Mouse (Mus musculus) stomach, postnatal 0 days (tissue): ENCODE results near the gene Zbtb20.

ENCODE experiments used
- CTCF ChIP-seq: IDR thresholded peaks from 2 replicates; pipeline ENCODE4 v1.5.1; 2016; ENCODE audit warnings: antibody characterized with exemption, low read depth, mild to moderate bottlenecking, moderate library complexity
- EP300 ChIP-seq: optimal IDR thresholded peaks from 2 replicates; pipeline ENCODE3; 2016; ENCODE audit warnings: antibody characterized with exemption

DNA sequence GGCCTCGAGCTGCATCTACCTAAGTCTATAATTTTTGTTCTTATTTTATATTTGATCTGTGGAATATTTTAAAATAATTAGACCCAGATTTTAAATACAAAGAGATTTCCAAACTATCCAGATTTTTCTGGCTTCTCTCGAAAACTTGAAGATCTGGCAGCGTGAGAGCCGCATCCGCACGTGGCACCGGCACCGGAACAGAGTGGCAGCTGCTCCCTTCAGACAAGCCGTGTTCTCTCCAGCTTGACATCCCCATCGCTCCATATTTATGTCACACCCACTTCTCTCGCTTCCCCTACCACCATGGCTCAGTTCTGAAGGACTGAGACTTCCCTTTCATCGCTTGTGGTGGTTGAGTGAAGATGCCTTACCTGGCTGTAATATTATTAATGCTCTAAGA lies 614.3 kb downstream of the Zbtb20 start:
- TF ChIP-seq EP300: no peak
- no peak for TF ChIP-seq CTCF
